Mouse (Mus musculus) thymus, postnatal 0 days (tissue): Measurements from ENCODE around the gene Mme. TPM values are rescaled to one million over a fixed set of nuclear protein-coding genes. Genes with fewer than 3 reads are reported as not detected.

Experiments
- DNase-seq: peaks from one replicate; pipeline ENCODE4 v3.0.0-alpha.2; 2015; ENCODE audit warnings: low spot score
- polyA plus RNA-seq: library from polyadenylated mRNA; unstranded; fragments of >200 nt; fragmentation: Nextera tagmentation; extraction: Ambion mirVana; gene quantifications from 2 replicates; pipeline ENCODE4 v1.2.1, GENCODE M21; 2015

Mme gene
- 2.7 and 3.0 TPM in 2 replicates for polyA plus RNA-seq

GRCm38 (mm10) chr3:63241099-63241587, at the start of gene Mme:
Mme (plus strand) TSS chr3:63241537.
- no peak for DNase-seq

GRCm38 (mm10) chr3:63196565-63196964, 44.8 kb upstream of the Mme start:
- DNase-seq: no peak

- DNase-seq: no peak
Observed at GRCm38 (mm10) chr3:63198026-63198425, 43.3 kb upstream of the Mme start.

GRCm38 (mm10) chr3:63221867-63222591, 19.3 kb upstream of the Mme start:
- no peak for DNase-seq

- DNase-seq: no peak
Observed at GRCm38 (mm10) chr3:63223676-63224075, 17.7 kb upstream of the Mme start.

- DNase-seq: no peak
Observed at GRCm38 (mm10) chr3:63235957-63236356, 5.4 kb upstream of the Mme start.

- no peak for DNase-seq
Observed at GRCm38 (mm10) chr3:63243721-63244120, 2.4 kb downstream of the Mme start.

GRCm38 (mm10) chr3:63272091-63272490, 30.8 kb downstream of the Mme start:
- no peak for DNase-seq

GRCm38 (mm10) chr3:63294316-63294715, 53.0 kb downstream of the Mme start:
- DNase-seq: no peak

GRCm38 (mm10) chr3:63294791-63295190, 53.5 kb downstream of the Mme start:
- DNase-seq: no peak

GRCm38 (mm10) chr3:63295237-63295636, 53.9 kb downstream of the Mme start:
- DNase-seq: no peak

- no peak for DNase-seq
Observed at GRCm38 (mm10) chr3:63295657-63296231, 54.4 kb downstream of the Mme start.

GRCm38 (mm10) chr3:63296411-63296810, 55.1 kb downstream of the Mme start:
- DNase-seq: no peak

- no peak for DNase-seq
Observed at GRCm38 (mm10) chr3:63297787-63298186, 56.5 kb downstream of the Mme start.

- DNase-seq: no peak
Observed at GRCm38 (mm10) chr3:63315211-63315760, 73.9 kb downstream of the Mme start.

- DNase-seq: no peak
Observed at GRCm38 (mm10) chr3:63317496-63317895, 76.2 kb downstream of the Mme start.

GRCm38 (mm10) chr3:63325615-63326014, 84.3 kb downstream of the Mme start:
- DNase-seq: no peak

- DNase-seq: no peak
Observed at GRCm38 (mm10) chr3:63340110-63340509, 98.8 kb downstream of the Mme start.

- DNase-seq: no peak
Observed at GRCm38 (mm10) chr3:63340546-63340945, 99.2 kb downstream of the Mme start.

- no peak for DNase-seq
Observed at GRCm38 (mm10) chr3:63341481-63341880, 100.1 kb downstream of the Mme start.

GRCm38 (mm10) chr3:63344998-63345397, 103.7 kb downstream of the Mme start:
- no peak for DNase-seq

- DNase-seq: no peak
Observed at GRCm38 (mm10) chr3:63348893-63349426, 107.6 kb downstream of the Mme start.
